Mouse (Mus musculus) megakaryocyte, embryonic 14.5 days (primary cell): ENCODE data around the gene Wdr95.

Experiments used
- FLI1 ChIP-seq: IDR thresholded peaks from 2 replicates; pipeline ENCODE4 v1.6.1; 2012; ENCODE audit warnings: low read length, inconsistent platforms, mixed read lengths
- GATA1 ChIP-seq: IDR thresholded peaks from 3 replicates; pipeline ENCODE4 v1.6.1; 2012; ENCODE audit warnings: mixed read lengths, low read length, inconsistent platforms, borderline replicate concordance

DNA sequence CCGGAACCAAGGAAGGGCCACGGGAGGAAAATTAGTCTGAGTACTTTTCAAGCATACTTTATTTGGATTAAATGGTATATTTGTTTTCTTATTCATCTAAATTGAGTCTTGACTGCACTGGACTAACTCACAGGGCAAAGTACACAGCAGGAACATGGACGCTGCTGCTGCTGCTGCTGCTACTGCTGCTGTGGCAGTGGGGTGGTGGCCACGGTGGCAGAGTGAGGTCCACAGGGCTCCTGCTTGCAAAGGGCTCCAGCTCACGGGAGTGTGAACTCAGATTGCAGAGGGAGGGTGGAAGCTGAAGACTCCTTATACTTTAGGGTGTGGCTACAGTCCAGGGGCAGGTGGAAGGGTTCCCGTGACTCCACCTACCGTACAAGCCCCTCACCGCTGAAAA is 23.5 kb upstream of the Wdr95 start:
- TF ChIP-seq GATA1 (no peak), FLI1 (no peak)
